Mouse (Mus musculus) liver, adult 2 months (tissue): Measurements from ENCODE around the gene Asb16. TPM values are rescaled to one million over a fixed set of nuclear protein-coding genes. Genes with fewer than 3 reads are reported as not detected.

Experiments
- DNase-seq: peaks from one replicate; pipeline ENCODE4 v3.0.0-alpha.2; 2011; ENCODE audit warnings: low read depth, low spot score; ENCODE audit errors: extremely low read depth
- H3K27ac ChIP-seq: fragments of 200-500 bp; replicated peaks from 2 replicates; pipeline ENCODE4 v1.5.1; 2012; ENCODE audit warnings: low read depth, mild to moderate bottlenecking, control low read depth, inconsistent platforms, low read length; ENCODE audit not compliant: insufficient read depth
- H3K27me3 ChIP-seq: fragments of 200-500 bp; 2 replicates; pipeline ENCODE4 v1.6.1; 2012; ENCODE audit warnings: mild to moderate bottlenecking, moderate library complexity, low read length, inconsistent platforms; ENCODE audit not compliant: control insufficient read depth, insufficient read depth
- H3K36me3 ChIP-seq: fragments of 200-500 bp; 2 replicates; pipeline ENCODE4 v1.6.1; 2012; ENCODE audit warnings: low read length, inconsistent platforms; ENCODE audit not compliant: control insufficient read depth, insufficient read depth
- H3K4me1 ChIP-seq: fragments of 200-500 bp; 2 replicates; pipeline ENCODE4 v1.6.1; 2011; ENCODE audit warnings: low read length; ENCODE audit not compliant: control insufficient read depth, insufficient read depth
- H3K4me3 ChIP-seq: fragments of 200-500 bp; 2 replicates; pipeline ENCODE4 v1.5.1; 2011; ENCODE audit warnings: low read depth, mild to moderate bottlenecking, control low read depth, low read length, moderate library complexity; ENCODE audit not compliant: insufficient read depth
- H3K79me2 ChIP-seq: fragments of 200-500 bp; 2 replicates; pipeline ENCODE4 v1.6.1; 2012; ENCODE audit warnings: inconsistent platforms, mild to moderate bottlenecking, low read length, moderate library complexity; ENCODE audit not compliant: control insufficient read depth, insufficient read depth
- H3K9ac ChIP-seq: fragments of 200-500 bp; 2 replicates; pipeline ENCODE4 v1.6.1; 2012; ENCODE audit warnings: low read depth, mild to moderate bottlenecking, control low read depth, inconsistent platforms, low read length
- CTCF ChIP-seq: fragments of 200-500 bp; IDR thresholded peaks from 2 replicates; pipeline ENCODE4 v1.5.1; 2011; ENCODE audit warnings: low read depth, low read length, control low read depth
- POLR2A ChIP-seq: fragments of 200-500 bp; IDR thresholded peaks from 2 replicates; pipeline ENCODE4 v1.6.1; 2011; ENCODE audit warnings: low read length, control low read depth; ENCODE audit not compliant: insufficient read depth; ENCODE audit errors: extremely low read depth
- WGBS: fragments of 180-500 bp; shearing (Covaris S2); methylation state at CpG from one replicate; pipeline ENCODE4 v1.1.7; 2018; 5-methylcytosine and 5-hydroxymethylcytosine counted together
- polyA plus RNA-seq: library from polyadenylated mRNA; depleted of rRNA; stranded (reverse); fragments of >200 nt; gene quantifications from 2 replicates; pipeline ENCODE4 v1.2.3, GENCODE M21; 2012; rRNA removed
- total RNA-seq: library from RNA; depleted of rRNA; stranded (reverse); fragments of >200 nt; gene quantifications from 2 replicates; pipeline ENCODE4 v1.2.3, GENCODE M21; 2014; rRNA removed

Asb16 gene
- total and polyA plus RNA-seq, 2 experiments, result 0.09 to 0.20 TPM

- Histone ChIP-seq H3K27me3 (no peaks in the 10 kb centered on the region), H3K27ac (peak overlapping the region; percentile 88), H3K4me1 (peaks cover 9% of the 10 kb centered on the region), H3K4me3 (peak overlapping the region; percentile 78), H3K9ac (peak overlapping the region; percentile 75), H3K79me2 (peaks cover 14% of the 10 kb centered on the region), H3K36me3 (no peaks in the 10 kb centered on the region)
- TF ChIP-seq CTCF, result no peak
- peak; percentile 93 for TF ChIP-seq POLR2A
- 2% methylated on average over 38 of the region's 38 CpGs for WGBS
- peak; percentile 87 for DNase-seq
These were observed 51.6 kb downstream of the Asb16 start for GRCm38 (mm10) chr11:102319941-102320685.

GRCm38 (mm10) chr11:102320686-102321005 lies 52.1 kb downstream of the Asb16 start:
- H3K4me1 ChIP-seq, result peaks cover 9% of the 10 kb centered on the region
- peak; percentile 34 for DNase-seq
- H3K4me3 ChIP-seq, result peak overlapping the region; percentile 50
- WGBS, result 20% methylated on average over 10 of the region's 10 CpGs
- TF ChIP-seq POLR2A (no peak), CTCF (no peak)
- peak overlapping the region; percentile 72 for H3K9ac ChIP-seq
- no peaks in the 10 kb centered on the region for H3K36me3 ChIP-seq
- H3K27me3 ChIP-seq, result no peaks in the 10 kb centered on the region
- H3K27ac ChIP-seq, result peak overlapping the region; percentile 88
- H3K79me2 ChIP-seq, result peaks cover 14% of the 10 kb centered on the region

DNA sequence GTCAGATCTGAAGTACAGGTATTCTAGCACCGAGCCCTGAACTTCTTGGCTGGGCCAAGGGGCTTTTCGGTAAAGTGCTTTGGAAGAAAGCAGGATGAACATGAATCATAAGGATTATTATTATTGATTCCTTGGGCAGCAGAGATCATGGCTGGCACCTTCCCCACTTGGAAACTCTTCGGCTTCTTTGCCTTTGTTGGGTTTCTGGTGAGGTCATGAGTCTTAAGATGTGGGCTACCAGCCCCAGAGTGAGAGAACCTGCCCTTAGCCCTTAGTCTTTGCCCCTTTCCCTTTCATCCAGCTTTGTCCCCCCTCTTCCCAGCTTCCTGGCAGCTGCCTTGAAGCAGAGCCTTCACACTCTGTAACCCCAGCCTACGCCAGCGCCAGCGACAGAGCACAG lies 53.4 kb downstream of the Asb16 start:
- Histone ChIP-seq H3K9ac (no peak overlapping the region), H3K27me3 (no peaks in the 10 kb centered on the region), H3K27ac (no peak overlapping the region), H3K4me1 (peaks cover 5% of the 10 kb centered on the region; the same call in 1 of the 2 replicates), H3K79me2 (peaks cover 7% of the 10 kb centered on the region), H3K36me3 (no peaks in the 10 kb centered on the region), H3K4me3 (no peak overlapping the region)
- TF ChIP-seq POLR2A (no peak), CTCF (no peak)
- 88% methylated on average over 6 of the region's 6 CpGs for WGBS
- DNase-seq, result no peak

DNA sequence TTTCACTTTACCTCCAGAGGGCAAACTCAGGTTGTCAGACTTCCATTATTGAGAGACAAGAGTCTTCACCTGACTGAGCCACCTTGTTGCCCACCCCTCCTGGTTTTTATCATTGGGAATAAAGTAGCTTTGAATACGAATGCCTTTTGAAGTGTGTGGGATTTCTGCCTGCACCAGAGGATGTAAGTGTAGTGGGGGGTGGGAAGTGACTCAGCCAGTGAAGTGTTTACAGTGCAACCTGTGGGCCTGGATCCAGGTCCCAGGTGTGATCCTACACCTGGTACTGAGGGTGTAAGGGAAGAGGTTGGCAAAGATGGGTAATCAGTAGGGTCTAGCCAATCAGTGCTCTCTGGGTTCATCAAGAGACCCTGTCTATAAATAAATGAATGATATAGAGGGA lies 55.0 kb downstream of the Asb16 start:
- Histone ChIP-seq H3K9ac (no peak overlapping the region), H3K4me1 (peaks cover 5% of the 10 kb centered on the region; the same call in 1 of the 2 replicates), H3K36me3 (no peaks in the 10 kb centered on the region), H3K79me2 (no peaks in the 10 kb centered on the region), H3K4me3 (no peak overlapping the region), H3K27me3 (no peaks in the 10 kb centered on the region), H3K27ac (no peak overlapping the region)
- TF ChIP-seq POLR2A (no peak), CTCF (no peak)
- 78% methylated on average over 1 of the region's 1 CpGs for WGBS
- DNase-seq, result no peak

DNA sequence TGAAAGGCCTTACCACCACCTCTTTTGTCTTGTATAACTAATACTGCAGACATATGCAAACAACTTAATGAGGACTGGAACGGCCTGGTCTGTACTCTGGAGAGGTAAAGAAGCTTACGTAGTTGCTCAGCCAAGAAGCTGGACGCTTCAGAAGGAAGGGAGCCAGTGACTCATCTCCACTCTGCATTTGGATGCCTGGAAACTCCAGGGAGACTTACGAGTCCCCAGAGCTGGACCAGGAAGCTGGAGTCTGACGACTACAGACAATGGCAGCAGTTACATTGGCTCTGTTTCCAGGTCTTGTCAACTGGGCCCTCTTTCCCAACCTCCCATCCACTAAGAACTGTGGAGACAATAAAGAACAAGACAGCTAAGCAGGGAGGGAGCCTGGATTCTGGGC lies 58.7 kb downstream of the Asb16 start:
- no peaks in the 10 kb centered on the region for H3K27me3 ChIP-seq
- WGBS, result 80% methylated on average over 5 of the region's 5 CpGs
- no peak for DNase-seq

GRCm38 (mm10) chr11:102327839-102328238 lies 59.3 kb downstream of the Asb16 start:
- no peak overlapping the region for H3K4me3 ChIP-seq
- H3K36me3 ChIP-seq, result no peaks in the 10 kb centered on the region
- no peaks in the 10 kb centered on the region for H3K4me1 ChIP-seq
- TF ChIP-seq CTCF (no peak), POLR2A (no peak)
- no peaks in the 10 kb centered on the region for H3K27me3 ChIP-seq
- no peak for DNase-seq
- WGBS, result 83% methylated on average over 7 of the region's 7 CpGs
- H3K9ac ChIP-seq, result no peak overlapping the region
- no peaks in the 10 kb centered on the region for H3K79me2 ChIP-seq
- no peak overlapping the region for H3K27ac ChIP-seq

More for the DNA sequence above, 58.7 kb downstream of the Asb16 start:
- Histone ChIP-seq H3K4me3 (no peak overlapping the region), H3K79me2 (no peaks in the 10 kb centered on the region), H3K4me1 (no peaks in the 10 kb centered on the region), H3K9ac (no peak overlapping the region), H3K36me3 (no peaks in the 10 kb centered on the region), H3K27ac (no peak overlapping the region)
- TF ChIP-seq POLR2A (no peak), CTCF (no peak)

Other genes with a start within 250 kb of the Asb16 start
- gene Mpp3, start 240.3 kb upstream of the Asb16 start, total RNA-seq, result 0.07 and 0.28 TPM in 2 replicates
- gene Mpp3, start 240.3 kb upstream of the Asb16 start, polyA plus RNA-seq, result 0.06 and 0.19 TPM in 2 replicates
- gene Cd300lg, start 227.2 kb upstream of the Asb16 start, total RNA-seq, result 8.4 and 11.1 TPM in 2 replicates
- 12.2 and 13.3 TPM in 2 replicates for gene Cd300lg, start 227.2 kb upstream of the Asb16 start, polyA plus RNA-seq
- under 0.01 and 0.20 TPM in 2 replicates for gene Mpp2, start 180.2 kb upstream of the Asb16 start, total RNA-seq
- 0.20 and 0.22 TPM in 2 replicates for gene Mpp2, start 180.2 kb upstream of the Asb16 start, polyA plus RNA-seq
- not detected in 2 replicates for gene Ppy, start 167.4 kb upstream of the Asb16 start, total RNA-seq
- gene Ppy, start 167.4 kb upstream of the Asb16 start, polyA plus RNA-seq, result not detected in 2 replicates
- gene Pyy, start 160.9 kb upstream of the Asb16 start, total RNA-seq, result not detected in 2 replicates
- 0.35 TPM in 1 of 2 replicates, not detected in the other for gene Pyy, start 160.9 kb upstream of the Asb16 start, polyA plus RNA-seq
- 58.6 and 81.5 TPM in 2 replicates for gene Nags, start 123.2 kb upstream of the Asb16 start, total RNA-seq
- gene Nags, start 123.2 kb upstream of the Asb16 start, polyA plus RNA-seq, result 135 and 155 TPM in 2 replicates
- gene Tmem101, start 112.3 kb upstream of the Asb16 start, total RNA-seq, result 4.2 and 7.7 TPM in 2 replicates
- gene Tmem101, start 112.3 kb upstream of the Asb16 start, polyA plus RNA-seq, result 9.2 and 13.5 TPM in 2 replicates
- gene Lsm12, start 83.4 kb upstream of the Asb16 start, total RNA-seq, result 11.4 and 14.1 TPM in 2 replicates
- 24.3 and 24.5 TPM in 2 replicates for gene Lsm12, start 83.4 kb upstream of the Asb16 start, polyA plus RNA-seq
- 2.8 and 3.6 TPM in 2 replicates for gene G6pc3, start 79.1 kb upstream of the Asb16 start, total RNA-seq
- 17.1 and 25.9 TPM in 2 replicates for gene G6pc3, start 79.1 kb upstream of the Asb16 start, polyA plus RNA-seq
- gene Hdac5, start 38.6 kb upstream of the Asb16 start, total RNA-seq, result 15.9 and 25.0 TPM in 2 replicates
- 38.2 and 60.5 TPM in 2 replicates for gene Hdac5, start 38.6 kb upstream of the Asb16 start, polyA plus RNA-seq
- gene BC030867, start 19.9 kb upstream of the Asb16 start, total RNA-seq, result 0.27 TPM in 1 of 2 replicates, not detected in the other
- gene BC030867, start 19.9 kb upstream of the Asb16 start, polyA plus RNA-seq, result 0.20 and 0.38 TPM in 2 replicates
- gene Tmub2, start 16.2 kb downstream of the Asb16 start, total RNA-seq, result 18.1 and 19.0 TPM in 2 replicates
- 33.5 and 34.2 TPM in 2 replicates for gene Tmub2, start 16.2 kb downstream of the Asb16 start, polyA plus RNA-seq
- 7.1 and 8.5 TPM in 2 replicates for gene Atxn7l3, start 27.9 kb downstream of the Asb16 start, total RNA-seq
- 16.8 and 20.6 TPM in 2 replicates for gene Atxn7l3, start 27.9 kb downstream of the Asb16 start, polyA plus RNA-seq
- 19.4 and 19.5 TPM in 2 replicates for gene Ubtf, start 51.0 kb downstream of the Asb16 start, total RNA-seq
- 12.7 and 12.8 TPM in 2 replicates for gene Ubtf, start 51.0 kb downstream of the Asb16 start, polyA plus RNA-seq
- 0.07 and 0.65 TPM in 2 replicates for gene Slc4a1, start 97.5 kb downstream of the Asb16 start, total RNA-seq
- 0.07 and 0.10 TPM in 2 replicates for gene Slc4a1, start 97.5 kb downstream of the Asb16 start, polyA plus RNA-seq
- gene Rundc3a, start 124.7 kb downstream of the Asb16 start, total RNA-seq, result 1.0 and 2.5 TPM in 2 replicates
- 1.2 and 2.1 TPM in 2 replicates for gene Rundc3a, start 124.7 kb downstream of the Asb16 start, polyA plus RNA-seq
- gene Slc25a39, start 139.2 kb downstream of the Asb16 start, total RNA-seq, result 181 and 243 TPM in 2 replicates
- gene Slc25a39, start 139.2 kb downstream of the Asb16 start, polyA plus RNA-seq, result 1,099 and 1,182 TPM in 2 replicates
- gene Grn, start 161.6 kb downstream of the Asb16 start, total RNA-seq, result 53.7 and 88.7 TPM in 2 replicates
- 155 and 176 TPM in 2 replicates for gene Grn, start 161.6 kb downstream of the Asb16 start, polyA plus RNA-seq
- 0.81 and 1.0 TPM in 2 replicates for gene Fam171a2, start 178.9 kb downstream of the Asb16 start, total RNA-seq
- gene Fam171a2, start 178.9 kb downstream of the Asb16 start, polyA plus RNA-seq, result 1.4 and 1.8 TPM in 2 replicates
- gene Itga2b, start 201.4 kb downstream of the Asb16 start, total RNA-seq, result 1.6 and 2.5 TPM in 2 replicates
- gene Itga2b, start 201.4 kb downstream of the Asb16 start, polyA plus RNA-seq, result 4.3 and 7.1 TPM in 2 replicates